Mouse (Mus musculus) yolk sac, embryonic 10.5 days (tissue): ENCODE results near the gene Klhl26.

Experiments
- DNase-seq: peaks from one replicate; pipeline ENCODE4 v3.0.0-alpha.2; 2017; ENCODE audit warnings: low spot score

Gene Klhl26

DNA sequence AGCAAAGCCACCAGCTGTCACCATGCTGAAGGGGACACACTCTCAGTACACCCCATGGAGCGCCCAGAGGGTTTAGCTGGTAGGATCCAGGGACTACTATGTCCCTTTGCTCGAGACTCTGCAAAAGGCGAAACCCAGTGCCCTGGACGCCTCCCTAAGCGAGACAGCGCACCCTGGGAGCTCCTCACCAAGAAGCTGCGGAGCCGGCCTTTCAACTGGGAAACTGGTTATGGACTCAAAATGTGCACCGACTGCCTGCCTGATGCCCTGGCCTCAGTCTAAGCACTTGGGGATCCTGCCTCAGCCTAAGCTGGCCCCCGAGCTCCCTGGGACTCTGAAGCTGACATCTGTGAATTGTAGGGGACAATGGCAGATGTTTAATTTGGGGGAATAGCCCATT, 67.7 kb downstream of the Klhl26 start:
- DNase-seq, result no peak

DNA sequence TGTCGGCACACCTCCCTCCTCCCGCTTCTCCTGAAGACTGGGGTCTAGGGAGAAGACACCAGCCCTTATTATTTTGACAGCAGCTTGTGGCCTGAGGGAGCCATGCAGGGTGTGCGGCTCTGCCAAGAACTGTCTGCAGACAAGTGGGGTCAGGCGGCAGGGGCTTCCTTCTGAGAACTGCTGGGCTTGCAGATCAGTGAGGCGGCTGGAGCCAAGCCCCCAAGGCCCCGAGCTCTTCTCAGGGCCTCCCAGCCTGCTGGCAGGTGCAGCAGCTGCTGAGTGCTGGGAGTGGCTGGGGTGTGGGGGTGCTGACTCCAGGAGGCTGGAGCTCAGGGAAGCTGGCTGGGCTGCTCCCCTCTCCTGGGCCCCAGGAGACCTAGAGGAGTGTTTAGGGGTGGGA, 68.5 kb downstream of the Klhl26 start:
- no peak for DNase-seq

DNA sequence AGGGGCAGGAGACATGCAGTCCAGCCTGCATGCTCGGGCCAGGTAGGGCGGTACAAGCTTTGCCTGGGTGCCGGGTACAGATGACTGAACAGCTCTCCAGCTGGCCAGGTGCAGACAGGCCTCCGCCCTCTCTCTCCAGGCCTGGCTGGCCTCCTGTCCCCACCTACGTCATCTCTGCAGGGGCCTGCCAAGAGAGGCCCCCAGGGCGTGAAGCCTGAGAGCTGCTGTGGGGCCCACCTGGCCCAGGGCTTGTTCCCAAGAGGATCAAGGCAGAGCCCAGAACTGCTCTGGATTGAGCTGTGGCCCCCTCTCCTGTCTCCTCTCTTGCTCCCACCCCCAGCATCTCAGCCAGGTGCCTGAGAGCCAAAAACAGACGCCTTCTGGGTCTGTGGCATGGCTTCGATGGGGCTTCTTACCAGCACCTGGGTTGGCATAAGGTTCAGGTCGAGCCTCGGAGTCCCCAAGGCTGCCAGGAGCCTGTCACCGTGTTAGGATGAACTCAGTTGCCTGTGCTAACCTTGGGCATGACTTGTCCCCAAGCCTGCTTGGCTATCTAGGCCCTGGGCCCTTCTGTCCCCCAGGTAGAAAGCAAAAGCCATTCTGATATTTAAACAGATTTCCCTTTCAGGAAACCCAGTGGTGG, 70.2 kb downstream of the Klhl26 start:
- DNase-seq, result no peak

DNA sequence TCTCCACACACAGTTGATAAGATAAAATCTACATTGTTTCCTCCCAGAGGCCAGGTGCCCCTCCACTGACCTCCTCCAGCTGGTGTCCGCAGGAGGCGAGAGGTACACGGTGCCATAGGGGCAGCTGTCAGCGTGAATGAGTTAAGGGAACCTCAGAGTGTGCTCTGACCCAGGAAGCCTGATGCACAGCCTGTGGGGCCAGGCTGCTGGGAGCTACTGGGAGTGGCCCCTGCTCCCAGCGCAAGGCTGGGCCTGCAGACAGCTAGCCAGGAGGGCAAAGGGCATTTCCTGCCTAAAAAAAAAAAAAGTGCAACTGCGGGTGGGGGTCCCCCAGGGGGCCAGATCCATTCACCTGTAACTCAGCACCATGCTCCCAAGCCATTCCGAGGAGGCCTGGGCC, 71.6 kb downstream of the Klhl26 start:
- no peak for DNase-seq

DNA sequence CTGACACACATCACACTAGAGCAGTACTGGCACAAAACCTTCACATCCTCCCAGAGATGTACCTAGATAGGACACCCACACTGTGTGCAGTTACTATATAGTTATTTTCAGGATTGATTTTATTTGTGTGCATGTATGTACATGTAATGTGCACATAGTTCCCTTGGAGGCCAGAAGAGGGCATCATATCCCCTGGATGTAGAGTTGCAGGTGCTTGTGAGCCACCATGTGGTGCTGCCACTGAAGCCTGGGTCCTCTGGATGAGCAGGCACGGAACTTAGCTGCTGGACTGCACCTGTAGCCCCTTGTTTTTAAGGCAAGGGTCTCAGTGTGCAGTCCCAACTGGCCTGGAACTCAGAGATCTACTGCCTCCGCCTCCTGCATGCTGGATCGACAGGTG, 72.6 kb downstream of the Klhl26 start:
- no peak for DNase-seq
